Mouse (Mus musculus) heart, postnatal 0 days (tissue): ENCODE results near the gene Gm21985. TPM values are rescaled to one million over a fixed set of nuclear protein-coding genes. Genes with fewer than 3 reads are reported as not detected.

Experiments used
- ATAC-seq: fragments of 200-750 bp; cut with Nextera tagmentation; 2 replicates; pipeline ENCODE4 v1.8.0; 2017; ENCODE audit warnings: low read depth, moderate number of reproducible peaks, moderate library complexity; ENCODE audit not compliant: insufficient read depth
- DNase-seq: peaks from one replicate; pipeline ENCODE4 v3.0.0-alpha.2; 2016; ENCODE audit warnings: low spot score
- H3K27ac ChIP-seq: fragments of 300-500 bp; sonication (generic); 2 replicates; pipeline ENCODE4 v1.5.1; 2014; ENCODE audit warnings: low read depth, mild to moderate bottlenecking
- H3K27me3 ChIP-seq: fragments of 300-500 bp; sonication (generic); 2 replicates; pipeline ENCODE4 v1.6.1; 2014; ENCODE audit warnings: low read length, mixed read lengths; ENCODE audit not compliant: control insufficient read depth, insufficient read depth
- H3K36me3 ChIP-seq: fragments of 300-500 bp; sonication (generic); replicated peaks from 2 replicates; pipeline ENCODE4 v1.6.1; 2014; ENCODE audit warnings: low read length, mixed read lengths; ENCODE audit not compliant: control insufficient read depth, insufficient read depth
- H3K4me1 ChIP-seq: fragments of 300-500 bp; sonication (generic); 2 replicates; pipeline ENCODE4 v1.6.1; 2014; ENCODE audit warnings: antibody characterized with exemption; ENCODE audit not compliant: control insufficient read depth, insufficient read depth
- H3K4me2 ChIP-seq: fragments of 300-500 bp; sonication (generic); 2 replicates; pipeline ENCODE4 v1.6.1; 2014; ENCODE audit warnings: low read depth, mild to moderate bottlenecking, low read length, moderate library complexity
- H3K4me3 ChIP-seq: fragments of 300-500 bp; sonication (generic); 2 replicates; pipeline ENCODE4 v1.5.1; 2014; ENCODE audit warnings: low read depth, low read length
- H3K9ac ChIP-seq: fragments of 300-500 bp; sonication (generic); replicated peaks from 2 replicates; pipeline ENCODE4 v1.6.1; 2014; ENCODE audit warnings: low read depth, low read length, mixed read lengths
- H3K9me3 ChIP-seq: fragments of 300-500 bp; sonication (generic); replicated peaks from 2 replicates; pipeline ENCODE4 v1.6.1; 2016; ENCODE audit warnings: low read length; ENCODE audit not compliant: control insufficient read depth
- CTCF ChIP-seq: IDR thresholded peaks from 2 replicates; pipeline ENCODE4 v1.5.1; 2016; ENCODE audit warnings: antibody characterized with exemption, control low read depth, low read depth
- EP300 ChIP-seq: IDR thresholded peaks from 2 replicates; pipeline ENCODE4 v1.6.1; 2016; ENCODE audit warnings: antibody characterized with exemption, low read depth
- WGBS: fragments of 180-500 bp; shearing (Covaris S2); extraction: QIAGEN DNeasy Blood & Tissue Kit; methylation state at CpG from one replicate; pipeline ENCODE4 v1.1.7; 2014; 5-methylcytosine and 5-hydroxymethylcytosine counted together
- polyA plus RNA-seq: library from polyadenylated mRNA; unstranded; fragments of >200 nt; fragmentation: Nextera tagmentation; extraction: Ambion mirVana; gene quantifications from 2 replicates; pipeline ENCODE4 v1.2.1, GENCODE M21; 2015
- total RNA-seq: library from RNA; depleted of rRNA; stranded (reverse); fragments of >200 nt; gene quantifications from 2 replicates; pipeline ENCODE4 v1.2.3, GENCODE M21; 2014; ENCODE audit warnings: low replicate concordance

Gene Gm21985
- total and polyA plus RNA-seq, 2 experiments from 2014 or later = not detected

- H3K27ac ChIP-seq = no peak overlapping the region
- WGBS = 38% methylated on average over 8 of the region's 8 CpGs
- peaks cover 6% of the 10 kb centered on the region; the same call in 1 of the 2 replicates for H3K4me1 ChIP-seq
- DNase-seq (no peak), ATAC-seq (no peak)
- peak overlapping the region; percentile 98 for H3K9ac ChIP-seq
- H3K4me3 ChIP-seq = peak overlapping the region; percentile 100
- H3K4me2 ChIP-seq = peak overlapping the region; percentile 71
- TF ChIP-seq CTCF (no peak), EP300 (no peak)
- H3K36me3 ChIP-seq = no peaks in the 10 kb centered on the region
- H3K9me3 ChIP-seq = no peaks in the 10 kb centered on the region
- H3K27me3 ChIP-seq = no peaks in the 10 kb centered on the region
Observed at GRCm38 (mm10) chr2:112380131-112380530, 114.0 kb downstream of the Gm21985 start.

- no peak overlapping the region for H3K4me2 ChIP-seq
- H3K9me3 ChIP-seq = no peaks in the 10 kb centered on the region
- H3K4me1 ChIP-seq = peaks cover 6% of the 10 kb centered on the region; the same call in 1 of the 2 replicates
- no peak for ATAC-seq
- no peak overlapping the region for H3K27ac ChIP-seq
- no peaks in the 10 kb centered on the region for H3K36me3 ChIP-seq
- no peak overlapping the region for H3K4me3 ChIP-seq
- H3K27me3 ChIP-seq = no peaks in the 10 kb centered on the region
- WGBS = 96% methylated on average over 1 of the region's 1 CpGs
- no peak for DNase-seq
- no peak overlapping the region for H3K9ac ChIP-seq
- TF ChIP-seq CTCF (no peak), EP300 (no peak)
Observed at GRCm38 (mm10) chr2:112381219-112381618, 115.1 kb downstream of the Gm21985 start.

GRCm38 (mm10) chr2:112390843-112391242 is 124.7 kb downstream of the Gm21985 start:
- Histone ChIP-seq H3K27ac (no peak overlapping the region), H3K27me3 (no peaks in the 10 kb centered on the region), H3K9ac (no peak overlapping the region), H3K9me3 (no peaks in the 10 kb centered on the region), H3K4me1 (0 out of 2 replicates have a peak, but pooled peaks cover 4% of the 10 kb centered on the region), H3K4me3 (no peak overlapping the region), H3K4me2 (no peak overlapping the region), H3K36me3 (no peaks in the 10 kb centered on the region)
- TF ChIP-seq EP300 (no peak), CTCF (no peak)
- ATAC-seq (no peak), DNase-seq (no peak)
- WGBS = 91% methylated on average over 5 of the region's 5 CpGs

GRCm38 (mm10) chr2:112391346-112392000 is 125.4 kb downstream of the Gm21985 start:
- DNase-seq (no peak), ATAC-seq (no peak)
- TF ChIP-seq EP300 = no peak
- no peak for TF ChIP-seq CTCF
- no peak overlapping the region for H3K4me3 ChIP-seq
- WGBS = 77% methylated on average over 4 of the region's 4 CpGs
- H3K9ac ChIP-seq = no peak overlapping the region
- H3K27me3 ChIP-seq = no peaks in the 10 kb centered on the region
- H3K27ac ChIP-seq = no peak overlapping the region
- H3K9me3 ChIP-seq = no peaks in the 10 kb centered on the region
- H3K36me3 ChIP-seq = no peaks in the 10 kb centered on the region
- H3K4me1 ChIP-seq = peaks cover 5% of the 10 kb centered on the region; the same call in 1 of the 2 replicates
- no peak overlapping the region for H3K4me2 ChIP-seq

GRCm38 (mm10) chr2:112392689-112393088 is 126.6 kb downstream of the Gm21985 start:
- no peak overlapping the region for H3K27ac ChIP-seq
- 88% methylated on average over 1 of the region's 1 CpGs for WGBS
- no peak for TF ChIP-seq EP300
- TF ChIP-seq CTCF = no peak
- H3K27me3 ChIP-seq = no peaks in the 10 kb centered on the region
- no peak overlapping the region for H3K4me3 ChIP-seq
- H3K9me3 ChIP-seq = no peaks in the 10 kb centered on the region
- DNase-seq = no peak
- ATAC-seq = no peak
- H3K4me2 ChIP-seq = no peak overlapping the region
- peaks cover 8% of the 10 kb centered on the region for H3K4me1 ChIP-seq
- H3K9ac ChIP-seq = no peak overlapping the region
- no peaks in the 10 kb centered on the region for H3K36me3 ChIP-seq

- no peak overlapping the region for H3K4me3 ChIP-seq
- no peaks in the 10 kb centered on the region for H3K9me3 ChIP-seq
- H3K9ac ChIP-seq = no peak overlapping the region
- DNase-seq (no peak), ATAC-seq (no peak)
- H3K27me3 ChIP-seq = no peaks in the 10 kb centered on the region
- peaks cover 16% of the 10 kb centered on the region for H3K4me1 ChIP-seq
- H3K36me3 ChIP-seq = no peaks in the 10 kb centered on the region
- no peak overlapping the region for H3K27ac ChIP-seq
- H3K4me2 ChIP-seq = no peak overlapping the region
- TF ChIP-seq EP300 = no peak
- TF ChIP-seq CTCF = no peak
Observed at GRCm38 (mm10) chr2:112393958-112394357, 127.8 kb downstream of the Gm21985 start.
